In the genomic region with DNA sequence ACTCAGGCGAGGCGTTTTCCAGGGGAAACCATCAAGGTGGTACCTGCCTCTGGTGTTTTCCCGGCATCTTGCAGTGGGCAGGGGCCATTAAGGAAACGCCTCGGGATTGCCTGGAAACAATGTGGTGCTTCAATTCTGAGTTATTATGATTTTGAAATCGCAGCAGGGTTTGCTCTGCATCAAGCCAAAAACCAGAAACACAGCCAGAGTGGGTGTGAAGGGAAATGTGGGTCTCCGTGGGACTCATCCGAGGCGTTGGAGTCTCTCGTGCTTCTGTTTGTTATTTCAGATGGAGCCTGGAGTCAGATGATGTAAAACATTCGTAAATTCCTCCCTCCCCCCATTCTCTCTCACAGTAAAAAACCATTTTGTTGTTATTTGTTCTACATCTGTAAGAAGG, we compare ENCODE assay signal across 31 mouse cellular contexts.
DNase-seq lines count a peak whose midpoint lies in the region; ATAC-seq lines count a peak whose summit lies in the region.
"Had no signal": no experiment of that assay in that cellular context is flagged by ENCODE, and none has a peak within 500 bp of the region (broad histone marks: within the 10 kb centered on the region; RNA-seq: fewer than 3 reads in every experiment).

No protein-coding gene starts in this region.

- no peak overlapping the region for H3K4me2 ChIP-seq in forebrain, embryonic 16.5 days (ENCODE audit: low read length)
- no peak overlapping the region for H3K4me2 ChIP-seq in forebrain, embryonic 12.5 days
- H3K4me2 ChIP-seq: heart, embryonic 11.5 days; hindbrain, embryonic 12.5 days; intestine, embryonic 15.5 days; limb, embryonic 13.5 days; liver, embryonic 12.5 days; midbrain, embryonic 11.5 days had no signal

- H3K9me3 ChIP-seq in forebrain, embryonic 16.5 days (ENCODE audit: control insufficient read depth, low read length): no peaks in the 10 kb centered on the region
- H3K9me3 ChIP-seq in forebrain, embryonic 12.5 days: no peaks in the 10 kb centered on the region
- H3K9me3 ChIP-seq: G1E; hindbrain, embryonic 12.5 days; intestine, embryonic 15.5 days; limb, embryonic 13.5 days; liver, embryonic 12.5 days had no signal

- 0 out of 2 replicates have a peak overlapping the region, but pooled peaks have one; percentile 2 for H3K27ac ChIP-seq in forebrain, embryonic 16.5 days (ENCODE audit: low read length)
- no peak overlapping the region; the same call in 1 of the 2 replicates for H3K27ac ChIP-seq in forebrain, embryonic 12.5 days
- H3K27ac ChIP-seq: gastrocnemius, adult 2 months; hindbrain, embryonic 12.5 days; hindbrain, postnatal 0 days; intestine, embryonic 15.5 days; kidney, postnatal 0 days; limb, embryonic 13.5 days; liver, embryonic 12.5 days; stomach, postnatal 0 days had no signal

- no peaks in the 10 kb centered on the region for H3K27me3 ChIP-seq in forebrain, embryonic 16.5 days (replicated peaks; ENCODE audit: control insufficient read depth, insufficient read depth, low read length)
- no peaks in the 10 kb centered on the region for H3K27me3 ChIP-seq in forebrain, embryonic 12.5 days
- H3K27me3 ChIP-seq: hindbrain, embryonic 12.5 days; intestine, embryonic 15.5 days; limb, embryonic 13.5 days; liver, embryonic 12.5 days had no signal

- H3K4me3 ChIP-seq in forebrain, embryonic 16.5 days (replicated peaks; ENCODE audit: low read length): no peak overlapping the region
- no peak overlapping the region for H3K4me3 ChIP-seq in forebrain, embryonic 12.5 days (replicated peaks)
- H3K4me3 ChIP-seq: gastrocnemius, adult 2 months; hindbrain, embryonic 12.5 days; intestine, embryonic 15.5 days; limb, embryonic 13.5 days; liver, embryonic 12.5 days had no signal

- ATAC-seq in forebrain, embryonic 16.5 days: no peak; the same call in 1 of the 2 replicates
- no peak for ATAC-seq in forebrain, embryonic 12.5 days (ENCODE audit: low FRiP score)
- ATAC-seq: hindbrain, postnatal 0 days; intestine, embryonic 15.5 days; liver, embryonic 12.5 days; liver, postnatal 0 days; midbrain, embryonic 16.5 days had no signal

- 73% methylated on average over 11 of the region's 11 CpGs for WGBS in forebrain, embryonic 16.5 days
- WGBS in forebrain, embryonic 12.5 days: 90% methylated on average over 11 of the region's 11 CpGs

- no peak overlapping the region for H3K9ac ChIP-seq in forebrain, embryonic 16.5 days (replicated peaks; ENCODE audit: low read depth, low read length)
- H3K9ac ChIP-seq in forebrain, embryonic 12.5 days: no peak overlapping the region
- H3K9ac ChIP-seq: hindbrain, embryonic 12.5 days; intestine, embryonic 15.5 days; limb, embryonic 13.5 days; liver, embryonic 12.5 days; liver, postnatal 0 days had no signal

- DNase-seq in layer of hippocampus, adult 9-11 months: peak; percentile 61
- no peak for DNase-seq in layer of hippocampus, adult 9-10 months (ENCODE audit: low spot score)
- DNase-seq in right cerebral cortex, adult 18-20 months: peak; percentile 48
- no peak for DNase-seq in right cerebral cortex, postnatal 4 days
- DNase-seq in adrenal gland, adult 2 months: no peak
- DNase-seq: adrenal gland, postnatal 10 days; cerebellum, adult 11 months; cerebellum, adult 9-10 months; cerebellum, postnatal 36 days; gastrocnemius, adult 2 months; gastrocnemius, postnatal 36 days; heart, adult 18-20 months; heart, postnatal 36 days; kidney, adult 8-10 months; liver, postnatal 0 days; lung, postnatal 36 days; thymus, adult 2 months; thymus, postnatal 36 days had no signal

- peaks cover 8% of the 10 kb centered on the region; the same call in 1 of the 2 replicates for H3K36me3 ChIP-seq in forebrain, embryonic 16.5 days (ENCODE audit: control insufficient read depth, insufficient read depth)
- peaks cover 48% of the 10 kb centered on the region for H3K36me3 ChIP-seq in forebrain, embryonic 12.5 days (replicated peaks)

- peaks cover 11% of the 10 kb centered on the region for H3K4me1 ChIP-seq in forebrain, embryonic 16.5 days (replicated peaks; ENCODE audit: control insufficient read depth, insufficient read depth, low read length)
- no peaks in the 10 kb centered on the region for H3K4me1 ChIP-seq in forebrain, embryonic 12.5 days
- H3K4me1 ChIP-seq: hindbrain, embryonic 12.5 days; intestine, embryonic 15.5 days; limb, embryonic 13.5 days; liver, embryonic 12.5 days had no signal

Comparison
In these comparisons a context has a peak if more than half of its experiments do, and no peak if none do; other contexts are left out.
1. DNase-seq: peak in layer of hippocampus, adult 9-11 months (single experiment) and right cerebral cortex, adult 18-20 months (single experiment); none in layer of hippocampus, adult 9-10 months (single experiment), right cerebral cortex, postnatal 4 days (single experiment) and adrenal gland, adult 2 months (single experiment).